Mouse (Mus musculus): ENCODE results near the gene Nuak2.

The Nuak2 gene

DNA sequence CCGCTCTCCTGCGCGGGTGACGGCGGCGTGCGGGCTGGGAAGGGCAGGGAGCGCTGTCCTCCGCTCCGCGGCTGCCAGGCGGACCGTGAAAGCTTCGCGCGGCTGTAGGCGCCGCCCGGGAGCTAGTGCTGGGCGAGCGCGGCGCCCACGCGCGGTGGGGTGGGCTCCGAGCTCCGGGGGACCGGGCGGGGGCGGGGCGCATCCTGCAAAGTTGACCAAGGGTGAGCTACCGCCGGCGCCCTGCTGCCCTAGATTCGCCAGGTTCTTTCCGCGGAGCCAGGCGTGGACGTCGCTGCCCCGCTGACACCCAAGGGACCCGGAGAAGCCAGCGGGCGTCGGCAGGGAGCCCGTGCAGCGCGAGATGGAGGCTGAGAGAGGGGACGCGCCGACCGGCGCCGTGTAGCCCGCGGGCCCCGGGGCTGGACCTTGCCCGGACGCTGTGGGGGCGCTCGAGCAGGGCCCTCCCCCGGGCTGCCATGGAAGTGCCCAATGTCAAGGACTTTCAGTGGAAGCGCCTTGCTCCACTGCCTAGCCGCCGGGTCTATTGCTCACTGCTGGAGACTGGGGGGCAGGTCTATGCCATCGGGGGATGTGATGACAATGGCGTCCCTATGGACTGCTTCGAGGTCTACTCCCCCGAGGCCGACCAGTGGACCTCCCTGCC is 17.0 kb upstream of the Nuak2 start:
- DNase-seq (ENCODE audit: low read depth) = no peak

DNA sequence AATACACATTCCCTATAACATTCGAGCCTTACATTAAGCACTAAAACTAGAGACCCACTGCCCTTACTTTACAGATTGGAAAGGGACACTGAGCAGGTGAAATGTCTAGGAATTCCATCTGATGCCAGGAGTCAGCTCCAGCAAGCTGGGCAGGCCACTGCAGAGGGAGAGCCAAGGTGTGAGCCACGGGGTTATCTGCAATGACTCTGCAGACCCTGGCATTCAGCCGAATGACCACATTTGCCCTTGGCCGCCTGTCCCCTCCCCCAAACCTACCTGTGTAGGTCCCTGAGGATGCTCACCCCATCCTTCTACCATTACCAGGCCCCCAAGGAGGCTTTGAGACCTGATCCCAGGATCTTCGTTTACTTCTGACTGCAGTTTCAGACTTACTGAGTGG is 16.2 kb upstream of the Nuak2 start:
- no peak for DNase-seq (ENCODE audit: low read depth)

- DNase-seq (ENCODE audit: low read depth) = no peak
These were observed 14.7 kb upstream of the Nuak2 start for GRCm38 (mm10) chr1:132301242-132301641.

GRCm38 (mm10) chr1:132302341-132302866 is 13.5 kb upstream of the Nuak2 start:
- DNase-seq (ENCODE audit: low read depth) = no peak

DNA sequence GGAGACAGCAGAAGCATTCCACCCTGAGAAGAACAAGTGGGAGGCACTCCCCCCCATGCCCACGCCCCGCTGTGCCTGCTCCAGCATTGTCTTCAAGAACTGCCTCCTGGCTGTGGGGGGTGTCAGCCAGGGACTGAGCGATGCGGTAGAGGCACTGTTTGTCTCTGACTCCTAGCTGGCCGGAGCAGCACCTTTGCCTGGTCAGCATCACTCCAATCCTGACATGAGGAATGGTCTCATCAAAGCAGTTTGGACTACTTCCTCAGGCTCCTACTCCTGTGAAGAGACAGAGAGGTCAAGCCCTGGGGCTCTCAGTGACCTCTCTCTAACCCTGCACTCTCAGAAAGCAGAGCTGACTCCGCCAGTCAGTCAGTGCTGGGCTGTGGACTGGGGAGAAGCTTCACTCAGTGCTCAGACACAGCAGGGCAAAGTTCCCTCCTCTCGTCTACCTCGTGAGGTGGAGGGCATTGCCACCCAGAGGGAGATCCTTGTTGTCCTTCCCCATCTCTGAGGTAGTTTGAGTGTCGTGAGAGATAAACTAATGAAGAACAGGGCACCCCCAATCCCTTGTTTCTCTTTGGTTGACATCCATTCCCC is 11.2 kb upstream of the Nuak2 start:
- no peak for DNase-seq (ENCODE audit: low read depth)

- DNase-seq (ENCODE audit: low read depth) = no peak
These were observed 9.8 kb upstream of the Nuak2 start for GRCm38 (mm10) chr1:132306160-132306559.

GRCm38 (mm10) chr1:132306808-132307207 is 9.1 kb upstream of the Nuak2 start:
- DNase-seq (ENCODE audit: low read depth) = no peak

- DNase-seq (ENCODE audit: low read depth) = no peak
These were observed 8.0 kb upstream of the Nuak2 start for GRCm38 (mm10) chr1:132307962-132308361.

DNA sequence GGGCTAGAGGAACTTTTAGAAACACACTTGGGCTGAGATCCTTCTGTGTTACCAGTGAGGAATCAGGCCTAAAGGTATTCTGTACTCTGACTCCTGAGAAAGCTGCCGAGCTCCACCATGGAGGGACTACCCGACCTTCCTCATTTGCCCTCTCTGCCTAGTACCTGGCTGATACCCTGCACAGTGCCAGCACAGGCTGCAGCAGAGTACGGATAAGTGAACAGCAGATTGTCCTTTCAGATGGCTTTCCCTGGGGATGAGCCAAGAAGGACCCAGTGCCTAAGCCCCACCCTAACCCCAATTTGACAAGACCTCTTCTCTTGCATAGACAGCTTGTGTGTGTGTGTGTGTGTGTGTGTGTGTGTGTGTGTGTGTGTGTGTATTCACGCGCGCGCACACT is 7.3 kb upstream of the Nuak2 start:
- no peak for DNase-seq (ENCODE audit: low read depth)

DNA sequence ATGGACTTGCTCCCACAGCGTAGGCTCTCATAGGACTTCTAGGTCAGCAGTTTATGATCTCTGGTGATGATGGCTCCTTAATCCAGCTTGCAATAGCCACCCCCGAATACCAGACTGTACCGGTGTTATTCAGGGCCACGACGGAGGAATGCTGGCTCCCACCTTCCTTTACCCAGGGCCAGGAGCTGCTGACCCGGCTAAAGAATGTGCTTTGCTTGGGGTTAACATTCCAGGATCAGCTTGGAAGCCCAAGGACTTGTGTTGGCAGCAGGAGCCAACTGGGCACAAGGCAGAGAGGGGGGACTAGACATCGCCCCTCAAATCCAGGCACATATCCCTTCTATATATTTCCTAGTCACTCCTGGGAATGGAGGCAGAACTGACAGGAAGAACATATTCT is 5.2 kb upstream of the Nuak2 start:
- DNase-seq (ENCODE audit: low read depth) = no peak

DNA sequence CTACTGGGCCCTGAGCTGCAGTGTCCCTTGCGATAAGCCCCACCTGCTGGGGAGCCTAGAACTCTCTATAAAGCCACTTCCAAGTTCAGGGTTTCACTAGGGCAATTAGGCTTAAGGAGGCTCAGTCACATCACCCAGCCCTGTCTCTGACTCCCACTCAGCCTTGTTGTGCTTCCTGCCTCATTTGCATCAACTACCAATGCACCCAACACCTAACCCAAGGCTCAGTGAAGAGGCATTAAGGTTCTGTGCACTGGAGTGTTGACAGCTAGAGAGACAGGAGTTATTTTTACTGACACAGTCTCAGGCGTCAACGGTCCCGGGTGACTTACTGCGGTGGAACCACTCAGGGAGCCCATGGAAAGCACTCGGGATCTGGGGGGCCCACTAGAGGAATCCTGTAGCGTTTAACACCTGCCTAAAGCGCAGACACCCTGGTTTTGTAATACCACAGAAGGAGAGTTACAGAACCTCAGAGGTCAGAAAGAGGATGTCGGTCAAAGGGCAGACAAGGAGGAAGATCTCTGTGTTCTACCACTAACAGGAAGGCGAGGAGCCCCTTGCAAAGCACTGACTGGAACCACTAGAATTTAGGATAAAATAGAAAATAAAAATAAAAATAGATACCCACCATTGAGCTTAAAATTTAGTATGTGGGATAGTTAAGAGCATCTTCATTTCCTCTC is 4.6 kb upstream of the Nuak2 start:
- no peak for DNase-seq (ENCODE audit: low read depth)

DNA sequence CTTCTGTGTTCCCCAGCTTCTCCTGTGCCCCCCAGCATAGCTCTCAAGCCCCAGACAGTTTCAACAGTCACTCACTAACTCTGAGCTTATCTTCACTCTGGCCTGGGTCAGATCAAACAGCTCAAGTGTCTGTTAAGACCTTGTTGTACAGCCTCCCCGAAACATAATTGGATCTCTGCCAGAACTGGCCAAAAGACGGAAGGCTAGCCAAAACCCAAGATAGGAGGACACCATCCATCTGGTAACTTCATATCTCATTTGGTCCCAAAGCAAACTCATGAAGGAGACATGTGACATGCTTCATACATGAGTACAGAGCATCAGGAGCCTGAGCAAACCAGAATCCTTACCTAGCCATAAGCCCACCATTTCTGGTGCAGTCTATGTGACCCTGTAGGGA is 3.9 kb upstream of the Nuak2 start:
- DNase-seq (ENCODE audit: low read depth) = no peak

- peak; percentile 38 for DNase-seq (ENCODE audit: low read depth)
These were observed 3.2 kb upstream of the Nuak2 start for GRCm38 (mm10) chr1:132312703-132313102.

DNA sequence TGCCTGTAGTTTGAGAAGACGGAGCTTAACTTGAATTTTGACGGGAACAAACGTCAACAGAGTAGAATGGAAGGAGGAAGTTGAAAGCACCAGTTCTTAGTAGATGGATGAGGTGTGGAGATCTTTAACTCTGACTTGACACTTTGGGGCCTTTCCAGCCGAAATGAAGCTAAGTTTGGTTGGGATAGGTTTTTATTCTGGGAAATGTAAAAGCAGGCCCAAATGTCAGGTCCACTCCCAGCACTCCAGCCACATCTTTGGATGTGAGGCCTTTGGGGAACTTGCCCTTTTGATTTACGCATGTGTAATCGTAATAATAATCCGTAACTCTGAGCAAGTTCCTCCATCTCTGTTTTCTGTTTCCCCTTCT is 684 bp downstream of the Nuak2 start:
- DNase-seq (ENCODE audit: low read depth) = no peak

DNA sequence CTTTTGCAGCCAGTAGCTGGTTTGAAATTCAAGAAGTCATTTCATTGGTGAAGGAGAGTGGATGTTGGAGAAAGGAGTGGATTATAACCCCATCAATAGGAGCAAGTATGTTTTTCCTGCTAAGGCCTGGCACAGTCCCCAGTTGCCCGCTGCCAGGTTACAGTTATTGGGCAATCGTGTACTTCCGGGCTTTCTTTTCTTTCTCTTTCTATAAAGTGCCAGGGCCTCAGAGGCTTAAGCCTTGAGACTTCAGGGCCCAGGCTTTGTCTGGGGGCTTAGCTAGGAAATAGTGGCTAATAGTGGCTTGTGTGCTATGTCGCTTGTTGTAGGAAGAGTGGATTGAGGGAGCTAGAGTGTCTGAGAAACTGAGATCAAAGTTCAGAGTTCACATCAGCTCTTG is 1.5 kb downstream of the Nuak2 start:
- DNase-seq (ENCODE audit: low read depth) = no peak

DNA sequence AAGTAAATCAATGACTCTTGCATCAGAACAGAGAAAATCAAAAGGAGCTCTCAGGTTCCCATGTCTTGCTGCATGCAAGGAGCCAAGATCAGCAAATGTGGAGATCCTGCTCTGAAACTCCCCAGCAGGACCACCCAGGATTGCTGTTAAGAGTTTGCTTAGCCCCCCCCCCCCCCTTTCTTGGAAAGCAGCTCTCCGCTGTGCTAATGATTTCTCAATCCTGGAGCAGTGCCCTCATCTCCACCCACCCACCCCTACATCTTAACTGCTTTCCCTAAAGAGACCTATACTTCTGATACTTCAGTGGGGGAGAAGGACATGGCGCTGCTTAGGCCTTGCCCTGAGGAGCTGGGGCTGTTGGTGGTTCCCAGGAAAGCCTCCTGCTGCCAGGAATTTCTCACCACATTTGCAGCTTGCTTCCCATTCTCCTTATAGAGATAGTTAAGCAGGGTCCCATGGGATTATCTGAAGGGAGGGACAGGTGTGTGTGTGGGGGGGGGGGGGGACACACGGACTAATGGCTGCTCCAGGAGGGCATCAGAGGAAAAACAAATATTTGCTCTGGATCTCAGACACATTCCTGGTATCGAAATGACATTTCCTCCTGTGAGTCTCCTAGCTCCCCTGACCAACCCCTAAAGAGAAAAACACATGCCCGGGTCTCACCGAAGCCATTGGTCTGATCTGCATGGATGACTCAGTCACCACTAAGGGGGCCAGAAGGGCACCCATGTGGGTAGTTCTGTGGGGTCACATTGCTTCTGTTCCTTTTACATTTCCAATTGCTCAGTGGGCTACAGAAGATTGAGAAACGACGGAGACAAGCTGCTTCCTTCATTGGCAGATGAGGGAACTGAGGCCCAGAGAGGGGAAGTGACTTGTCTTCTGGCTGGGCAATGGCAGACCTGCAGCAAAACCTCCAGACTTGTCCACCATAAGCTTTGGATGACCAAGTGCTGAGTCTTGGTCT is 2.3 kb downstream of the Nuak2 start:
- DNase-seq (ENCODE audit: low read depth) = no peak

GRCm38 (mm10) chr1:132319242-132319641 is 3.3 kb downstream of the Nuak2 start:
- no peak for DNase-seq (ENCODE audit: low read depth)

DNA sequence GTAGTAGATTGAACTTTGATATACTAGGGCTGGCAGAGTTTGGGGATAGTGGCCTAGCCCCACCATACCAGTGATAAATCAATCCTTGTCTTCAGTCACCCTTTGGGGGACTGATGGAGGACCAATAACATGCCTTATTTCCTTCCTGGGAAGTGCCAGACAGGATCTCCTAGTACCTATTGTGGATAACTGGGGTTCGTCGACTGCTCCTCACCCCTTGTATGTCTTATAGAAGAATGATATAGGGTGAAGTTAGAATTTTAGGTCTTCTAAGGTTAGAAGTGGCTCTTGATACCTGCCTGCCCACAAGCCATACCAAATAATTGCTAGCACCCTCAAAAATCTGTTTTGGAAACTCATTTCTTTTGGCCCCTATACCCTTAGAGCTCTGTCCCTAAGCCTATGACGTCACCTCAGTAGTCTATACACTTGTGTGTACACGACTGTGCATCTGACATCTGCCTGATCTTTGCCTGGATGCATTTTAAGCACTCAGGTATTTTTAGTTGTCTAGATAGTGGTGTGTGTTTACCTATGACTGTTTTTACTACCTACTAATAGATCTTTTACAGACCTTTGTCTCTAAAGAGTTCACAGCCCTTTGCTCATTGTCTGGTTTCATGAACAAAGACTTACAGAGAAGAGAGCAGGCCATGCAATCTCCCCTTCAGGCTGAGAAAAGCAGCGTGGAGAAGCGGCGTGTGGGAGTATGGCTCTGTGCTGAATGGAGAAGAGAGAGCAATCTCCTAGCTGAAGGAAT is 6.1 kb downstream of the Nuak2 start:
- DNase-seq (ENCODE audit: low read depth) = no peak

GRCm38 (mm10) chr1:132322711-132323542 is 7.0 kb downstream of the Nuak2 start:
- no peak for DNase-seq (ENCODE audit: low read depth)

DNA sequence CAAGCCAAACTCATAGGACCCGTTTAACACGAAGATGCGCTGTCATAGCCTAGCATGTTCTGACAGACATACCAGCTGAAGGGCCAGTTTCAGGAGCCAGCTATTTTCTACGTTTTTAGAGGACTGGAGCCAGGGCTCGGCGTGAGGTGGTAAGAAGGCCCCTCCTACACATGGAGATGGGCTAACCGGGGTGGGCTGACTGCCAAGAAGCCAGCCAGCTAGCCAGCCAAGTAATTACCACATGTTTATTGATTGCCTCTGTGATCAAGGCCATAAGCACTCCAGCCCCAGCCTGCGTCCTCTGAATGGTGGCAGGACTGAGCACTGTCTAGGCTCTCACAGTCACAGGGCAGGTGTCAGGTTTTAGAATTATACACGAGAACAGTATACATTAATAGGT is 10.9 kb downstream of the Nuak2 start:
- DNase-seq (ENCODE audit: low read depth) = no peak

- no peak for DNase-seq (ENCODE audit: low read depth)
These were observed 11.6 kb downstream of the Nuak2 start for GRCm38 (mm10) chr1:132327477-132327876.
